8 mouse cellular contexts compared by ENCODE assay signal in the genomic region with DNA sequence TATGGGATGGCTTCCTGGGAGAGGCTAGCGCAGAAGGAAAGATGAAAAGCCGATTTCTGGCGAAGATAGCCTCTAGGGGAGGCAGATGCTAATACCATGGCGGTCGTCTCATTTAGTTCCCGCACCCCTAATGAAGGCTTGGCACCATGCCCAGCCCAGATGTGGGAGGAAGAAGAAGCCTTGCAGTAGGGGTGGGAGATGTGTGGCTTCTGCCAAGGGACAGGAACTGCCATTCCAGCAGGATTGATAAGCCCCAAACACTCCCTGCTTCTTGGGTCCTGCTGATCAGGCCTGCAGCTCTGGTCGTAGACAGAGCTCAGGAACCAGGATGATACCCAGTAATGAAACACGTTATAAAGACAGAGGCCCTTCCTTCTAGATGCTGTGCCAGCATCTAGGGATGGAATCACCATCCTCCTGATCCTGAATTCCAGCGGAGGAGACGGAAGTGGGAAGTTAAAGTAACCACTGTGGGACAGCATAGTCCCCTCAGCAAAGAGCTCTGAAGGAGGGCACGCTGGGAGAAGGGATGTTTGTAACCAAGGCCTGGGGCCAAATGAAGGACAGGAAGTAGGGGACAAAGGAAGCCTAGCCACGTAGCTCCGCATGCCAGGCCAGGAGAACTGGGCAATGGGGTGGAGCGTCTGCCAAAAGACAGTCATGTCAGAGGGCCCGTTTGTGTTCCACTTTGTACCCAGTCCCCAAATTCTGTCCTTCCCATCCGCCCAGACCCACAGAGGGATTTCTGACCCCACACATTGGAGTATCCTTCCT. TPM values are rescaled to one million over a fixed set of nuclear protein-coding genes. Genes with fewer than 3 reads are reported as not detected.
DNase-seq lines count a peak whose midpoint lies in the region; ATAC-seq and TF ChIP-seq lines count a peak whose summit lies in the region.

No protein-coding gene starts in this region.

- H3K9ac ChIP-seq in limb, embryonic 13.5 days, result peak overlapping the region; percentile 90
- peak overlapping the region; percentile 93 for H3K9ac ChIP-seq in neural tube, embryonic 12.5 days

- no peak for DNase-seq in layer of hippocampus, adult 2 months (ENCODE audit: low spot score in 2 of 2)
- DNase-seq in layer of hippocampus, adult 9-10 months (ENCODE audit: low spot score), result no peak
- peak; percentile 25 to 46 for DNase-seq in heart, postnatal 10 days
- no peak for DNase-seq in ovary, postnatal 14 days (ENCODE audit: low spot score)

- peaks cover 10% of the 10 kb centered on the region; the same call in 1 of the 2 replicates for H3K4me1 ChIP-seq in cortical plate, adult 2 months (ENCODE audit: control insufficient read depth, insufficient read depth, low read length)
- H3K4me1 ChIP-seq in limb, embryonic 13.5 days, result peaks cover 38% of the 10 kb centered on the region
- peaks cover 42% of the 10 kb centered on the region for H3K4me1 ChIP-seq in neural tube, embryonic 12.5 days

- no peaks in the 10 kb centered on the region for H3K36me3 ChIP-seq in limb, embryonic 13.5 days
- H3K36me3 ChIP-seq in neural tube, embryonic 12.5 days, result no peaks in the 10 kb centered on the region

- intact Hi-C loops in heart, postnatal 10 days (cut with DNase I), result loop anchor here (2.0 kb wide), 2 partner anchors 19 to 25 kb away; partner anchors contain the start of gene Mrpl58

- ATAC-seq in limb, embryonic 13.5 days (ENCODE audit: low FRiP score, low read depth), result no peak
- ATAC-seq in neural tube, embryonic 12.5 days (ENCODE audit: low FRiP score, low read depth), result no peak
- no peak for ATAC-seq in megakaryocyte-erythroid progenitor cell, adult 5-6 weeks (replicated peaks; ENCODE audit: low FRiP score, low TSS enrichment, poor library complexity, severe bottlenecking)

- H3K27me3 ChIP-seq in limb, embryonic 13.5 days, result no peaks in the 10 kb centered on the region
- H3K27me3 ChIP-seq in neural tube, embryonic 12.5 days (replicated peaks), result no peaks in the 10 kb centered on the region

- H3K27ac ChIP-seq in layer of hippocampus, adult 2 months, result peak overlapping the region; percentile 98
- H3K27ac ChIP-seq in cortical plate, adult 2 months (ENCODE audit: insufficient read depth, low read length), result no peak overlapping the region
- no peak overlapping the region; the same call in 1 of the 2 replicates for H3K27ac ChIP-seq in limb, embryonic 13.5 days
- no peak overlapping the region for H3K27ac ChIP-seq in neural tube, embryonic 12.5 days

- no peaks in the 10 kb centered on the region for H3K9me3 ChIP-seq in limb, embryonic 13.5 days
- H3K9me3 ChIP-seq in neural tube, embryonic 12.5 days, result no peaks in the 10 kb centered on the region

- H3K4me3 ChIP-seq in layer of hippocampus, adult 2 months, result peak overlapping the region; percentile 91
- peak overlapping the region; percentile 81; the same call in 1 of the 2 replicates for H3K4me3 ChIP-seq in cortical plate, adult 2 months (ENCODE audit: insufficient read depth, low read length)
- H3K4me3 ChIP-seq in limb, embryonic 13.5 days, result peak overlapping the region; percentile 80
- H3K4me3 ChIP-seq in neural tube, embryonic 12.5 days, result peak overlapping the region; percentile 80

- no peak for TF ChIP-seq CTCF in layer of hippocampus, adult 2 months (conservative IDR thresholded peaks at IDR 0.05)
- no peak for TF ChIP-seq CTCF in cortical plate, adult 2 months (IDR thresholded peaks at IDR 0.05; ENCODE audit: extremely low read depth, insufficient read depth, low read length)

- H3K4me2 ChIP-seq in limb, embryonic 13.5 days (replicated peaks), result peak overlapping the region; percentile 87
- peak overlapping the region; percentile 84 for H3K4me2 ChIP-seq in neural tube, embryonic 12.5 days (replicated peaks)

- 53% methylated on average over 16 of the region's 16 CpGs for WGBS in limb, embryonic 13.5 days
- WGBS in neural tube, embryonic 12.5 days, result 50% methylated on average over 16 of the region's 16 CpGs

- no peak for TF ChIP-seq POLR2A in cortical plate, adult 2 months (IDR thresholded peaks at IDR 0.05; ENCODE audit: extremely low read depth, insufficient read depth, low read length)

RNA-seq across cellular contexts. Expression of gene Cdr2l, which starts 2.2 kb away (rescaled TPM):
- 10 to 100 TPM; 21.9 to 26.1 TPM for total RNA-seq in layer of hippocampus, adult 2 months (2021)
- polyA plus RNA-seq in cortical plate, adult 2 months (2012; rRNA removed), result 20.6 and 21.5 TPM in 2 replicates
- total RNA-seq in heart, postnatal 10 days (2021), result 10 to 100 TPM; 13.9 to 16.8 TPM
- 11.3 and 11.4 TPM in 2 replicates for polyA plus RNA-seq in limb, embryonic 13.5 days (2015; fragmentation: Nextera tagmentation; extraction: Ambion mirVana)
- polyA plus RNA-seq in neural tube, embryonic 12.5 days (2016; fragmentation: Nextera tagmentation; extraction: Ambion mirVana), result 30.0 and 30.1 TPM in 2 replicates
- total RNA-seq in megakaryocyte-erythroid progenitor cell, adult 5-6 weeks (2014; fragmentation: Nextera tagmentation), result not detected in 2 replicates
- total RNA-seq in megakaryocyte-erythroid progenitor cell, adult 5-6 weeks (2017), result 0.38 TPM in 1 of 2 replicates, not detected in the other

RNA-seq across cellular contexts. Expression of gene Hid1, which starts 16.3 kb away (rescaled TPM):
- total RNA-seq in layer of hippocampus, adult 2 months (2021), result 100 to 1,000 TPM; 110 to 119 TPM
- 102 and 103 TPM in 2 replicates for polyA plus RNA-seq in cortical plate, adult 2 months (2012; rRNA removed)
- total RNA-seq in heart, postnatal 10 days (2021), result 1 to 10 TPM; 6.9 to 7.1 TPM
- 2.4 and 3.2 TPM in 2 replicates for polyA plus RNA-seq in limb, embryonic 13.5 days (2015; fragmentation: Nextera tagmentation; extraction: Ambion mirVana)
- 28.9 and 30.3 TPM in 2 replicates for polyA plus RNA-seq in neural tube, embryonic 12.5 days (2016; fragmentation: Nextera tagmentation; extraction: Ambion mirVana)
- 0.17 TPM in 1 of 2 replicates, not detected in the other for total RNA-seq in megakaryocyte-erythroid progenitor cell, adult 5-6 weeks (2014; fragmentation: Nextera tagmentation)
- not detected in 2 replicates for total RNA-seq in megakaryocyte-erythroid progenitor cell, adult 5-6 weeks (2017)

RNA-seq across cellular contexts. Expression of gene Mrpl58, which starts 19.7 kb away (rescaled TPM):
- total RNA-seq in layer of hippocampus, adult 2 months (2021), result 100 to 1,000 TPM; 100 to 105 TPM
- 121 and 124 TPM in 2 replicates for polyA plus RNA-seq in cortical plate, adult 2 months (2012; rRNA removed)
- 100 to 1,000 TPM; 144 to 150 TPM for total RNA-seq in heart, postnatal 10 days (2021)
- 174 and 178 TPM in 2 replicates for polyA plus RNA-seq in limb, embryonic 13.5 days (2015; fragmentation: Nextera tagmentation; extraction: Ambion mirVana)
- 193 and 199 TPM in 2 replicates for polyA plus RNA-seq in neural tube, embryonic 12.5 days (2016; fragmentation: Nextera tagmentation; extraction: Ambion mirVana)
- total RNA-seq in megakaryocyte-erythroid progenitor cell, adult 5-6 weeks (2014; fragmentation: Nextera tagmentation), result 81.8 and 92.4 TPM in 2 replicates
- 56.9 and 64.4 TPM in 2 replicates for total RNA-seq in megakaryocyte-erythroid progenitor cell, adult 5-6 weeks (2017)

RNA-seq across cellular contexts. Expression of gene Atp5h, which starts 35.9 kb away (rescaled TPM):
- total RNA-seq in layer of hippocampus, adult 2 months (2021), result 100 to 1,000 TPM; 467 to 494 TPM
- 720 and 722 TPM in 2 replicates for polyA plus RNA-seq in cortical plate, adult 2 months (2012; rRNA removed)
- 1,000 to 10,000 TPM; 1,980 to 2,006 TPM for total RNA-seq in heart, postnatal 10 days (2021)
- polyA plus RNA-seq in limb, embryonic 13.5 days (2015; fragmentation: Nextera tagmentation; extraction: Ambion mirVana), result 942 TPM in 2 replicates
- 890 and 895 TPM in 2 replicates for polyA plus RNA-seq in neural tube, embryonic 12.5 days (2016; fragmentation: Nextera tagmentation; extraction: Ambion mirVana)
- 864 and 908 TPM in 2 replicates for total RNA-seq in megakaryocyte-erythroid progenitor cell, adult 5-6 weeks (2014; fragmentation: Nextera tagmentation)
- 793 and 990 TPM in 2 replicates for total RNA-seq in megakaryocyte-erythroid progenitor cell, adult 5-6 weeks (2017)

RNA-seq across cellular contexts. Expression of gene Kctd2, which starts 36.0 kb away (rescaled TPM):
- 10 to 100 TPM; 74.5 to 74.6 TPM for total RNA-seq in layer of hippocampus, adult 2 months (2021)
- polyA plus RNA-seq in cortical plate, adult 2 months (2012; rRNA removed), result 75.0 and 81.1 TPM in 2 replicates
- total RNA-seq in heart, postnatal 10 days (2021), result 10 to 100 TPM; 22.7 to 26.7 TPM
- polyA plus RNA-seq in limb, embryonic 13.5 days (2015; fragmentation: Nextera tagmentation; extraction: Ambion mirVana), result 16.1 and 17.4 TPM in 2 replicates
- 29.7 and 29.9 TPM in 2 replicates for polyA plus RNA-seq in neural tube, embryonic 12.5 days (2016; fragmentation: Nextera tagmentation; extraction: Ambion mirVana)
- 17.4 and 18.4 TPM in 2 replicates for total RNA-seq in megakaryocyte-erythroid progenitor cell, adult 5-6 weeks (2014; fragmentation: Nextera tagmentation)
- 10.9 and 13.0 TPM in 2 replicates for total RNA-seq in megakaryocyte-erythroid progenitor cell, adult 5-6 weeks (2017)

Comparison
In these comparisons a context has a peak if more than half of its experiments do, and no peak if none do; other contexts are left out.
1. DNase-seq: peak in heart, postnatal 10 days (2 of 2); none in layer of hippocampus, adult 2 months (0 of 2), layer of hippocampus, adult 9-10 months (single experiment) and ovary, postnatal 14 days (single experiment).
2. RNA of gene Cdr2l, which starts 2.2 kb away (total RNA-seq): 21.9 to 26.1 TPM in layer of hippocampus, adult 2 months and 13.9 to 16.8 TPM in heart, postnatal 10 days; 0.38 TPM in megakaryocyte-erythroid progenitor cell, adult 5-6 weeks; every median in the first group is over 10 times any median in the second.
3. RNA of gene Hid1, which starts 16.3 kb away (total RNA-seq): 110 to 119 TPM in layer of hippocampus, adult 2 months; 6.9 to 7.1 TPM in heart, postnatal 10 days and 0.17 TPM in megakaryocyte-erythroid progenitor cell, adult 5-6 weeks; every median in the first group is over 10 times any median in the second.
4. Peak in every context shown above with its lines, with median percentiles within 50 percentile points of each other: H3K4me3 ChIP-seq.